Mouse (Mus musculus) C2C12 (cell line): ENCODE measurements around the gene Gm10073. TPM values are rescaled to one million over a fixed set of nuclear protein-coding genes. Genes with fewer than 3 reads are reported as not detected.
A peak's percentile ranks its signal among the peaks of the same experiment; 100 is the strongest.

ENCODE experiments used
- H3K27me3 ChIP-seq: one replicate; pipeline ENCODE4 v1.6.1; 2011; ENCODE audit not compliant: control insufficient read depth, insufficient read depth, insufficient read length
- H3K36me3 ChIP-seq: one replicate; pipeline ENCODE4 v1.6.1; 2011; ENCODE audit not compliant: control insufficient read depth, insufficient read depth
- H3K4me3 ChIP-seq: one replicate; pipeline ENCODE4 v1.5.1; 2011; ENCODE audit warnings: mild to moderate bottlenecking, control low read depth; ENCODE audit not compliant: poor library complexity, insufficient read depth, severe bottlenecking
- H3K79me2 ChIP-seq: one replicate; pipeline ENCODE4 v1.6.1; 2011; ENCODE audit not compliant: control insufficient read depth, insufficient read depth
- H3K79me3 ChIP-seq: one replicate; pipeline ENCODE4 v1.6.1; 2011; ENCODE audit warnings: low read depth, control low read depth
- H3ac ChIP-seq: one replicate; pipeline ENCODE3; 2011; ENCODE audit warnings: low read depth; ENCODE audit not compliant: control insufficient read depth, insufficient read length
- CEBPB ChIP-seq: IDR thresholded peaks from one replicate; pipeline ENCODE4 v1.6.1; 2011; ENCODE audit warnings: low read depth, mild to moderate bottlenecking, control low read depth, moderate library complexity
- CTCF ChIP-seq: IDR thresholded peaks from one replicate; pipeline ENCODE4 v1.5.1; 2011; ENCODE audit not compliant: control insufficient read depth, insufficient read depth, insufficient read length
- FOSL1 ChIP-seq: IDR thresholded peaks from one replicate; pipeline ENCODE4 v1.8.0; 2011; ENCODE audit warnings: mild to moderate bottlenecking, low read length; ENCODE audit not compliant: poor library complexity, insufficient read depth, severe bottlenecking
- MAX ChIP-seq: IDR thresholded peaks from one replicate; pipeline ENCODE4 v1.6.1; 2011; ENCODE audit warnings: mild to moderate bottlenecking, control low read depth
- MYOD1 ChIP-seq: IDR thresholded peaks from one replicate; pipeline ENCODE4 v1.6.1; 2011; ENCODE audit warnings: low read depth; ENCODE audit not compliant: control insufficient read depth, insufficient read length
- MYOG ChIP-seq: IDR thresholded peaks from one replicate; pipeline ENCODE4 v1.6.1; 2011; ENCODE audit not compliant: control insufficient read depth, insufficient read length; ENCODE audit errors: extremely low read depth
- USF1 ChIP-seq: IDR thresholded peaks from one replicate; pipeline ENCODE4 v1.6.1; 2011; ENCODE audit warnings: low read depth, mild to moderate bottlenecking, control low read depth, moderate library complexity
- polyA plus RNA-seq: library from polyadenylated mRNA; unstranded; fragments of >200 nt; fragmentation: generic; extraction: Trizol; gene quantifications from one replicate; pipeline ENCODE4 v1.2.1, GENCODE M21; 2012; ENCODE audit warnings: missing spikeins

The Gm10073 gene
- polyA plus RNA-seq, 1 experiment = 107 TPM

- Histone ChIP-seq H3K4me3 (no peak overlapping the region), H3K36me3 (no peaks in the 10 kb centered on the region), H3K27me3 (no peaks in the 10 kb centered on the region), H3ac (no peak overlapping the region), H3K79me3 (no peaks in the 10 kb centered on the region), H3K79me2 (no peaks in the 10 kb centered on the region)
- TF ChIP-seq MYOG = no peak
- TF ChIP-seq MAX = no peak
- no peak for TF ChIP-seq CEBPB
- TF ChIP-seq CTCF = no peak
- TF ChIP-seq USF1 = no peak
- no peak for TF ChIP-seq MYOD1
- TF ChIP-seq FOSL1 = no peak
These were observed 2.9 kb downstream of the Gm10073 start for GRCm38 (mm10) chr8:106570386-106570785.

GRCm38 (mm10) chr8:106569006-106569405, 4.3 kb downstream of the Gm10073 start:
- Histone ChIP-seq H3K36me3 (no peaks in the 10 kb centered on the region), H3K79me2 (no peaks in the 10 kb centered on the region), H3K27me3 (no peaks in the 10 kb centered on the region), H3ac (no peak overlapping the region), H3K4me3 (no peak overlapping the region), H3K79me3 (no peaks in the 10 kb centered on the region)
- no peak for TF ChIP-seq MYOD1
- TF ChIP-seq FOSL1 = no peak
- TF ChIP-seq MAX = no peak
- TF ChIP-seq CTCF = no peak
- no peak for TF ChIP-seq USF1
- no peak for TF ChIP-seq MYOG
- TF ChIP-seq CEBPB = no peak

GRCm38 (mm10) chr8:106563691-106564182, 9.5 kb downstream of the Gm10073 start:
- Histone ChIP-seq H3K79me2 (no peaks in the 10 kb centered on the region), H3K79me3 (no peaks in the 10 kb centered on the region), H3K27me3 (no peaks in the 10 kb centered on the region), H3K36me3 (no peaks in the 10 kb centered on the region), H3ac (no peak overlapping the region), H3K4me3 (no peak overlapping the region)
- TF ChIP-seq MYOG (no peak), CTCF (no peak), MAX (no peak), USF1 (no peak), FOSL1 (no peak), CEBPB (no peak), MYOD1 (no peak)

GRCm38 (mm10) chr8:106561097-106561865, 12.0 kb downstream of the Gm10073 start:
- Histone ChIP-seq H3K79me2 (no peaks in the 10 kb centered on the region), H3K4me3 (no peak overlapping the region), H3K27me3 (no peaks in the 10 kb centered on the region), H3ac (no peak overlapping the region), H3K36me3 (no peaks in the 10 kb centered on the region), H3K79me3 (no peaks in the 10 kb centered on the region)
- no peak for TF ChIP-seq MYOD1
- TF ChIP-seq USF1 = no peak
- TF ChIP-seq CTCF = peak; percentile 96
- no peak for TF ChIP-seq MYOG
- no peak for TF ChIP-seq CEBPB
- peak; percentile 95 for TF ChIP-seq MAX

- no peak for TF ChIP-seq USF1
- no peak for TF ChIP-seq CEBPB
- no peak for TF ChIP-seq MYOD1
- TF ChIP-seq CTCF = no peak
- TF ChIP-seq FOSL1 = no peak
- no peak for TF ChIP-seq MAX
- TF ChIP-seq MYOG = no peak
These were observed 13.4 kb downstream of the Gm10073 start for GRCm38 (mm10) chr8:106559844-106560243.

More at GRCm38 (mm10) chr8:106559844-106560243, 13.4 kb downstream of the Gm10073 start:
- H3K36me3 ChIP-seq = no peaks in the 10 kb centered on the region
- H3K4me3 ChIP-seq = no peak overlapping the region
- H3K27me3 ChIP-seq = no peaks in the 10 kb centered on the region
- H3ac ChIP-seq = no peak overlapping the region
- no peaks in the 10 kb centered on the region for H3K79me3 ChIP-seq
- H3K79me2 ChIP-seq = no peaks in the 10 kb centered on the region
